Mouse (Mus musculus) forebrain, embryonic 16.5 days (tissue): ENCODE measurements around the gene Rdh8. TPM values are rescaled to one million over a fixed set of nuclear protein-coding genes. Genes with fewer than 3 reads are reported as not detected.

Experiments used
- ATAC-seq: fragments of 200-750 bp; cut with Nextera tagmentation; 2 replicates; pipeline ENCODE4 v1.8.0; 2017; ENCODE audit warnings: mild to moderate bottlenecking, moderate library complexity
- H3K27ac ChIP-seq: fragments of 300-500 bp; sonication (generic); 2 replicates; pipeline ENCODE4 v1.5.1; 2014; ENCODE audit warnings: low read length, control low read depth
- H3K27me3 ChIP-seq: fragments of 300-500 bp; sonication (generic); replicated peaks from 2 replicates; pipeline ENCODE4 v1.6.1; 2014; ENCODE audit warnings: low read length; ENCODE audit not compliant: control insufficient read depth, insufficient read depth
- H3K36me3 ChIP-seq: fragments of 300-500 bp; sonication (generic); 2 replicates; pipeline ENCODE4 v1.6.1; 2014; ENCODE audit not compliant: control insufficient read depth, insufficient read depth
- H3K4me1 ChIP-seq: fragments of 300-500 bp; sonication (generic); replicated peaks from 2 replicates; pipeline ENCODE4 v1.6.1; 2014; ENCODE audit warnings: low read length; ENCODE audit not compliant: control insufficient read depth, insufficient read depth
- H3K4me2 ChIP-seq: fragments of 300-500 bp; sonication (generic); 2 replicates; pipeline ENCODE4 v1.6.1; 2014; ENCODE audit warnings: mild to moderate bottlenecking, low read length, control low read depth
- H3K4me3 ChIP-seq: fragments of 300-500 bp; sonication (generic); replicated peaks from 2 replicates; pipeline ENCODE4 v1.5.1; 2014; ENCODE audit warnings: mild to moderate bottlenecking, low read length, control low read depth
- H3K9ac ChIP-seq: fragments of 300-500 bp; sonication (generic); replicated peaks from 2 replicates; pipeline ENCODE4 v1.6.1; 2014; ENCODE audit warnings: low read depth, low read length, control low read depth
- H3K9me3 ChIP-seq: fragments of 300-500 bp; sonication (generic); 2 replicates; pipeline ENCODE4 v1.6.1; 2016; ENCODE audit warnings: low read length; ENCODE audit not compliant: control insufficient read depth
- WGBS: fragments of 180-500 bp; shearing (Covaris S2); extraction: QIAGEN DNeasy Blood & Tissue Kit; methylation state at CpG from one replicate; pipeline ENCODE4 v1.1.7; 2014; 5-methylcytosine and 5-hydroxymethylcytosine counted together
- polyA plus RNA-seq: library from polyadenylated mRNA; unstranded; fragments of >200 nt; fragmentation: Nextera tagmentation; extraction: Ambion mirVana; gene quantifications from 2 replicates; pipeline ENCODE4 v1.2.1, GENCODE M21; 2015

Gene Rdh8
- polyA plus RNA-seq, 1 experiment from 2014 or later, result not detected

GRCm38 (mm10) chr9:20875021-20875790 is 56.9 kb downstream of the Rdh8 start:
- H3K27me3 ChIP-seq, result peaks cover 7% of the 10 kb centered on the region
- 67% methylated on average over 23 of the region's 23 CpGs for WGBS
- H3K27ac ChIP-seq, result no peak overlapping the region
- H3K4me1 ChIP-seq, result peaks cover 3% of the 10 kb centered on the region
- ATAC-seq, result no peak
- no peak overlapping the region for H3K9ac ChIP-seq
- H3K36me3 ChIP-seq, result no peaks in the 10 kb centered on the region
- H3K4me2 ChIP-seq, result no peak overlapping the region
- H3K9me3 ChIP-seq, result no peaks in the 10 kb centered on the region
- no peak overlapping the region for H3K4me3 ChIP-seq

Other genes starting within 250 kb of the Rdh8 start
- gene Zfp846, start 237.2 kb upstream of the Rdh8 start, polyA plus RNA-seq, result 48.6 and 53.7 TPM in 2 replicates
- gene Ubl5, start 175.6 kb upstream of the Rdh8 start, polyA plus RNA-seq, result 467 and 469 TPM in 2 replicates
- 15.0 and 16.2 TPM in 2 replicates for gene Fbxl12, start 173.7 kb upstream of the Rdh8 start, polyA plus RNA-seq
- gene Pin1, start 166.4 kb upstream of the Rdh8 start, polyA plus RNA-seq, result 58.9 and 63.2 TPM in 2 replicates
- gene Olfm2, start 72.2 kb upstream of the Rdh8 start, polyA plus RNA-seq, result 143 and 173 TPM in 2 replicates
- 0.26 and 0.33 TPM in 2 replicates for gene Col5a3, start 3.4 kb upstream of the Rdh8 start, polyA plus RNA-seq
- gene A230050P20Rik, start 50.1 kb downstream of the Rdh8 start, polyA plus RNA-seq, result 4.6 and 8.8 TPM in 2 replicates
- 16.6 and 20.2 TPM in 2 replicates for gene Angptl6, start 61.2 kb downstream of the Rdh8 start, polyA plus RNA-seq
- 59.6 and 60.4 TPM in 2 replicates for gene Ppan, start 69.7 kb downstream of the Rdh8 start, polyA plus RNA-seq
- gene Eif3g, start 80.1 kb downstream of the Rdh8 start, polyA plus RNA-seq, result 260 and 268 TPM in 2 replicates
- 85.3 and 88.9 TPM in 2 replicates for gene Dnmt1, start 141.4 kb downstream of the Rdh8 start, polyA plus RNA-seq
- gene S1pr2, start 158.3 kb downstream of the Rdh8 start, polyA plus RNA-seq, result 7.5 and 7.7 TPM in 2 replicates
- gene Mrpl4, start 184.2 kb downstream of the Rdh8 start, polyA plus RNA-seq, result 109 and 113 TPM in 2 replicates
- 3.3 and 4.5 TPM in 2 replicates for gene Icam1, start 197.5 kb downstream of the Rdh8 start, polyA plus RNA-seq
- not detected in 2 replicates for gene Icam4, start 210.9 kb downstream of the Rdh8 start, polyA plus RNA-seq
- 2.3 and 2.4 TPM in 2 replicates for gene Icam5, start 213.6 kb downstream of the Rdh8 start, polyA plus RNA-seq
- 0.25 and 1.7 TPM in 2 replicates for gene Zglp1, start 248.6 kb downstream of the Rdh8 start, polyA plus RNA-seq